Mouse (Mus musculus) forebrain, embryonic 16.5 days (tissue): ENCODE measurements around the gene Mrpl42. TPM values are rescaled to one million over a fixed set of nuclear protein-coding genes. Genes with fewer than 3 reads are reported as not detected.

Experiments
- polyA plus RNA-seq: library from polyadenylated mRNA; unstranded; fragments of >200 nt; fragmentation: Nextera tagmentation; extraction: Ambion mirVana; gene quantifications from 2 replicates; pipeline ENCODE4 v1.2.1, GENCODE M21; 2015

The Mrpl42 gene
- polyA plus RNA-seq, 1 experiment from 2014 or later: 229 TPM

Other genes starting within 250 kb of the Mrpl42 start
- 8.3 and 10.4 TPM in 2 replicates for gene Cradd, start 177.8 kb downstream of the Mrpl42 start, polyA plus RNA-seq
- 145 and 161 TPM in 2 replicates for gene Socs2, start 84.8 kb downstream of the Mrpl42 start, polyA plus RNA-seq
- 400 TPM in 2 replicates for gene Ube2n, start 13.2 kb upstream of the Mrpl42 start, polyA plus RNA-seq
- gene Nudt4, start 62.2 kb upstream of the Mrpl42 start, polyA plus RNA-seq: 69.0 and 84.0 TPM in 2 replicates
- gene Anapc15-ps, start 171.5 kb upstream of the Mrpl42 start, polyA plus RNA-seq: not detected in 2 replicates